Mouse (Mus musculus) liver, postnatal 0 days (tissue): ENCODE data around the gene Xrcc6. TPM values are rescaled to one million over a fixed set of nuclear protein-coding genes. Genes with fewer than 3 reads are reported as not detected.

Experiments used
- ATAC-seq: fragments of 200-750 bp; cut with Nextera tagmentation; 2 replicates; pipeline ENCODE4 v1.8.0; 2017; ENCODE audit warnings: mild to moderate bottlenecking, moderate library complexity
- DNase-seq: peaks from one replicate; pipeline ENCODE4 v3.0.0-alpha.2; 2016
- H3K27ac ChIP-seq: fragments of 300-500 bp; sonication (generic); 2 replicates; pipeline ENCODE4 v1.5.1; 2014; ENCODE audit warnings: antibody characterized with exemption, moderate library complexity, mild to moderate bottlenecking, low read depth
- H3K27me3 ChIP-seq: fragments of 300-500 bp; sonication (generic); 2 replicates; pipeline ENCODE4 v1.6.1; 2014; ENCODE audit warnings: low read length, control low read depth, mixed read lengths; ENCODE audit not compliant: insufficient read depth
- H3K36me3 ChIP-seq: fragments of 300-500 bp; sonication (generic); replicated peaks from 2 replicates; pipeline ENCODE4 v1.6.1; 2014; ENCODE audit warnings: mild to moderate bottlenecking, control low read depth, low read length, moderate library complexity, mixed read lengths; ENCODE audit not compliant: insufficient read depth
- H3K4me1 ChIP-seq: fragments of 300-500 bp; sonication (generic); 2 replicates; pipeline ENCODE4 v1.6.1; 2014; ENCODE audit warnings: antibody characterized with exemption, mild to moderate bottlenecking, control low read depth; ENCODE audit not compliant: insufficient read depth
- H3K4me2 ChIP-seq: fragments of 300-500 bp; sonication (generic); 2 replicates; pipeline ENCODE4 v1.6.1; 2014; ENCODE audit warnings: low read depth, mild to moderate bottlenecking, low read length, moderate library complexity, mixed read lengths
- H3K4me3 ChIP-seq: fragments of 300-500 bp; sonication (generic); 2 replicates; pipeline ENCODE4 v1.5.1; 2014; ENCODE audit warnings: low read depth, low read length
- H3K9ac ChIP-seq: fragments of 300-500 bp; sonication (generic); replicated peaks from 2 replicates; pipeline ENCODE4 v1.6.1; 2014; ENCODE audit warnings: mild to moderate bottlenecking, moderate library complexity
- H3K9me3 ChIP-seq: fragments of 300-500 bp; sonication (generic); 2 replicates; pipeline ENCODE4 v1.6.1; 2016; ENCODE audit warnings: mild to moderate bottlenecking, control low read depth, low read length, mixed read lengths
- CTCF ChIP-seq: sonication (generic); IDR thresholded peaks from 2 replicates; pipeline ENCODE4 v1.5.1; 2016; ENCODE audit warnings: antibody characterized with exemption, low read depth
- EP300 ChIP-seq: IDR thresholded peaks from 2 replicates; pipeline ENCODE4 v1.6.1; 2016; ENCODE audit warnings: antibody characterized with exemption, low read depth, mild to moderate bottlenecking
- WGBS: fragments of 180-500 bp; shearing (Covaris S2); extraction: QIAGEN DNeasy Blood & Tissue Kit; methylation state at CpG from one replicate; pipeline ENCODE4 v1.1.7; 2014; ENCODE audit not compliant: insufficient replicate concordance; 5-methylcytosine and 5-hydroxymethylcytosine counted together
- polyA plus RNA-seq: library from polyadenylated mRNA; unstranded; fragments of >200 nt; fragmentation: Nextera tagmentation; extraction: Ambion mirVana; gene quantifications from 2 replicates; pipeline ENCODE4 v1.2.1, GENCODE M21; 2015

Gene Xrcc6
- polyA plus RNA-seq, 1 experiment from 2014 or later = 27.8 TPM

DNA sequence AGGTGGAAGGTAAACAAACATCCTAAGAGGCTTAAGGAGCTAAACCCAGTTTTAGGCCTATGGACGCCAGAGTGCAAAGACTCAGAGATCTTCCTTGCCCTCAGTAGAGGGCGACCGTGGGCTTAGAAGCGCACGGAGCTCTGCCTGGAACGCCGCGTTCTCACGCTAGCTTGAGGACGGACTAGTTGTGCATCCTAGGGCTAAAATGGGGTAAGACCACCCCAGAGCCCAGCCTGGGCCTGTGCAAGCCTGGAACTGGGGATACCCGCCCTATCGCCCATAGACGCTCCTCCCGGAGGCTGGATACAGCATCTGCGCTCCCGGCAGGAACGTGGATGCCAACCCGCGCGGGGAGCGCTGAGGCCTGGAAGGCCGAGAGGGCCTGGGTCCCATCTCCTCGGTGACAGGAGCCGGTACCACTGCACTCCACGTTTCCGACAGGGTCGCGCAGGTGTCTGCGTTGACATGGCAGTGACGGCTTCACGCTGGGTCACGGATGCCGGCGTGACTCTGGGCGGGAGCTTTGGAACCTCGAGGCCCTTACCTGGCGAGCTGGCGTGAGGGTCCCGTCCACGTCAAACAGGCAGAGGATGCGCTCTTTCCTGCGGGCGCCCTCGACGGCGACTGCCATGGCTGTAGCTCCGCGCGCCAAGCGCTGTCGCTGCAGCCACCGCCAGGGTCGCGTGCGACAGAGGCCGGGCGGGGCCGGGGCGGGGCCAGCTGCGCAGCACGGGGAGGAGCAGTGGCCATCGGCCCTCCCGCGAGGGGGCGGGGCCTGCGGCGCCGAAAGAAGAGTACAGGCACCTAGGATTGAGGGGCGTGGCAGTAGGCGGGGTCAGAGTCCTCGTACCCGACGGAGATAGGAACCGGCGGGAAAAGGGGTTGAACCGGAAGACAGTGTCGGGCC is 27.2 kb upstream of the Xrcc6 start, which contains the start of gene Pmm1:
TSS of gene Pmm1 (minus strand) at position 760 of the 907 bp plus-strand sequence.
- peak within 1 kb of the TSS; percentile 99 for H3K4me2 ChIP-seq
- peak; percentile 100 for DNase-seq
- H3K27me3 ChIP-seq = 0 out of 2 replicates have a peak, but pooled peaks cover 4% of the 10 kb centered on the region
- H3K4me1 ChIP-seq = peaks cover 16% of the 10 kb centered on the region
- no peak for TF ChIP-seq EP300
- TF ChIP-seq CTCF = peak; percentile 91
- H3K27ac ChIP-seq = peak within 1 kb of the TSS; percentile 76
- peak within 1 kb of the TSS; percentile 77 for H3K9ac ChIP-seq
- no peaks in the 10 kb centered on the region for H3K9me3 ChIP-seq
- H3K4me3 ChIP-seq = peak within 1 kb of the TSS; percentile 67
- peak; percentile 98 for ATAC-seq
- no peaks in the 10 kb centered on the region for H3K36me3 ChIP-seq
- under 1% methylated on average over 71 of the region's 77 CpGs for WGBS

DNA sequence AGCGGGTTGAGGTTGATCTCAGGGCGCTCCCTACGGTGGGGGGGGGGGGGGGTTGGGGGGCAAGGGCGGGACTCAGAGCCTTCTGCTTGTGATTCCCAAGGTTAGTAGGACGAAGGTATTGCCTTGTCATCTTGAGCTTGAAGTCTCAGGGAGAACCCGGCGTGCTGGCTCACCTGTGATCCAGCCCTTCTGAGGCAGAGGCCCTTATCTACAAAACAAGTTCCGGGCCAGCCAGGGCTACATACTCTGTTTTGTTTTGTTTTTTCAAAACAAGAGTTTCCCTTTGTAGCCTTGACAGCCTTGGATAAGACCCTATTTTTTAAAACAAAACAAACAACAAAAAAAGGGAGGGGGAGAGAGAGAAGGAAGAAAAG is 26.6 kb upstream of the Xrcc6 start:
- Histone ChIP-seq H3K9me3 (no peaks in the 10 kb centered on the region), H3K27me3 (0 out of 2 replicates have a peak, but pooled peaks cover 4% of the 10 kb centered on the region), H3K9ac (peak overlapping the region; percentile 47; the same call in 1 of the 2 replicates), H3K4me3 (peak overlapping the region; percentile 67), H3K36me3 (no peaks in the 10 kb centered on the region), H3K4me2 (peak overlapping the region; percentile 99), H3K4me1 (peaks cover 16% of the 10 kb centered on the region), H3K27ac (peak overlapping the region; percentile 53; the same call in 1 of the 2 replicates)
- no peak for TF ChIP-seq CTCF
- no peak for TF ChIP-seq EP300
- WGBS = 3% methylated on average over 8 of the region's 8 CpGs
- DNase-seq (no peak), ATAC-seq (peak; percentile 52)

DNA sequence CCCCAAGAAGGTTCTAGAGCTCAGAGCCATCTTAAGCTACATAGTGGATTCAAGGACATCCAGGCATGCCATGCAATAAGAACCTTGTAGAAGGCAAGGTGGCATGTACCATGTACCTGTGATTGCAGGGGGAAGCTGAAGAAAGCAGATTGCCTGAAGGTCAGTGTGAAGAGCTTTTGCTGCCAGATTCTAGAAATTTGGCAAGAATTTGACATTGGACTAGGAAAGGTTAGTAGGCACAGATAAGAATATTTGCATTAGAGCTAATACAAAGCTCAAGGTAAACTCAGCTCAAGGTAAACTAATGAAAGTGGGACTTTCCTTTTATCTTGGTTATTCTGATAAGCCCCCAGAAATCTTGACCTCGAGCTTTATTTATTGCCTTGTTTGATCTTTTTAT is 23.4 kb upstream of the Xrcc6 start:
- Histone ChIP-seq H3K9me3 (no peaks in the 10 kb centered on the region), H3K4me2 (no peak overlapping the region), H3K27me3 (0 out of 2 replicates have a peak, but pooled peaks cover 8% of the 10 kb centered on the region), H3K4me1 (peaks cover 12% of the 10 kb centered on the region), H3K4me3 (no peak overlapping the region), H3K36me3 (no peaks in the 10 kb centered on the region), H3K9ac (no peak overlapping the region), H3K27ac (no peak overlapping the region)
- TF ChIP-seq EP300 (no peak), CTCF (no peak)
- DNase-seq (no peak), ATAC-seq (no peak)
- WGBS = 23% methylated on average over 1 of the region's 1 CpGs

DNA sequence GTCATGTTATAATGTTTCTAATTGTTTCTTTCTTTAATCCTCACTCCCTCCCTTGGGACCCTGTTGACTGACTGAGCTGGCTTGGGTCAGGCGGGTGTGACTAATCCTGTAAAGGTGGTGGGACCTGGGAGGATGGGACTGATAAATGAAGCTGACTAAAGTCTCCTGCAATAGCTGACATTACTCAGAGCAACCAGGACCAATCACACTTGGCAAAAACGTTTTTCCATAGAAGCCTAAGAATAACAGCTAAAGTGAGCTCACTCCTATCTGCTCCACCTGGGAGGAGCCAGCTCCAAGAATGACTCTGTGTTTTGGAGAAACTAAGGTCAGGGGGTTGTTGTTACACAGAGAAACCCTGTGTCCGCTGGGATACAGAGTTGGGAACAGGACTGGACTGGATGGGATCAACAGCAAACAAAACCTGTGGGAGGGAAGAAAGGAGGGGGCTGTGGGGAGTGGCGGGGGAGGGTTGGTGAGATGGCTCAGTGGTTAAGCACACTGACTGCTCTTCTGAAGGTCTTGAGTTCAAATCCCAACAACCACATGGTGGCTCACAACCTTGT is 22.6 kb upstream of the Xrcc6 start:
- Histone ChIP-seq H3K4me1 (peaks cover 6% of the 10 kb centered on the region), H3K36me3 (no peaks in the 10 kb centered on the region), H3K27ac (no peak overlapping the region), H3K27me3 (0 out of 2 replicates have a peak, but pooled peaks cover 8% of the 10 kb centered on the region), H3K9me3 (no peaks in the 10 kb centered on the region), H3K4me3 (no peak overlapping the region), H3K9ac (no peak overlapping the region), H3K4me2 (no peak overlapping the region)
- WGBS = 65% methylated on average over 4 of the region's 4 CpGs
- no peak for TF ChIP-seq CTCF
- no peak for TF ChIP-seq EP300
- no peak for ATAC-seq
- DNase-seq = no peak

DNA sequence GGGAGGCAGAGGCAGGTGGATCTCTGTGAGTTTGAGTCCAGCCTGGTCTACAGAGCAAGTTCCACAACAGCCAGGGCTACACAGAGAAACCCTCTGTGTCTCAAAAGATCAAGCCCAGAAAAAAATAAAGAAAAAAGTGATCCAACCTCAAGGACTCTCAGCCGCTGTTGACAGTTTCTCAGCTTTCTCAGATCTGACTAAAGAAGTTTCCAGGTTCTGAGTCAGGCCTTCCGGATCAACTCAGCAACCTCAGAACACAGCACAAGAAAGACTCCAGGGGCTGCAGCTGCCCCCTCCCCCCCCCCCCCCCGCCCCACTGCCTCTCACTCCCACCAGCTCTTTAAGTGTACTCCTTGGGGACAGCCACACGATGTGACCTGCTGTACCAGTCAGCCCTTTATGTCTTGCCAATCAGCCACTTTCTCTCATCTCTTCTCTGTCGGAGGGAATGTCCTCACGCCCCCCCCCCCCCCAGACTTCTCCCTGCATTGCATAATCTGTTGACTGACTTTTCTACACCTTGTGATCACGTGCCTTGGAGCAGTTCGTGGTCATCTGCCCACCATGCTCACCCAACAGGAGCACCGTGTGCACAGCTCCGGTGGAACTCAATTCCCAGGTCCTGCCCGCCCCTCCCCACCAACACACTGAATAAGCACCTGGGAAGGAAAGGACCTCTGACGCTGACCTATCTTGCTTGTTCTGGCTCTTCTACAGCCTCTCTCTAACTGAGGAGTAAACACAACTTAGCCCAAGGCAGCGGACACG is 21.4 kb upstream of the Xrcc6 start:
- DNase-seq (no peak), ATAC-seq (no peak)
- WGBS = 67% methylated on average over 11 of the region's 14 CpGs
- H3K4me2 ChIP-seq = no peak overlapping the region
- no peak for TF ChIP-seq CTCF
- no peak overlapping the region for H3K4me3 ChIP-seq
- no peak overlapping the region for H3K9ac ChIP-seq
- no peaks in the 10 kb centered on the region for H3K9me3 ChIP-seq
- H3K27me3 ChIP-seq = 0 out of 2 replicates have a peak, but pooled peaks cover 8% of the 10 kb centered on the region
- no peaks in the 10 kb centered on the region for H3K36me3 ChIP-seq
- no peak overlapping the region for H3K27ac ChIP-seq
- H3K4me1 ChIP-seq = no peaks in the 10 kb centered on the region

DNA sequence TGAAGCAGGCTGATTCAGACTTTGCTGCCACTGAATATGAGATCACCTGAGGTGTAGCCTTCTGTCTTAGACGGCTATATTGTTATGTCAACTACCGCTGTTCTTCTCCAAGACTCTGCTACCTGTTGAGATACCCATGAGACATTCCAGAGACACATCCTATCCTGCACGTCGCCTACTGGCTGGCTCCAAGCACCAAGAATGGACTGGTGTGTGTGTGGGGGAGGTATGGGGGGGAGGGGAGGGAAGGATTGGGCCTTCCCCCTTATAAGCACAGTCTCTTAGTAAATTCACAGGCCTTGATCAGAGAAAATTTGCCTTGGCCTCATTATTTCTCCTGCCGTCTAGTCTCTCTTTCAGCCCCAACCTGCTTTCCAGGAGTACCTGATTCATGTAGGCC is 19.8 kb upstream of the Xrcc6 start:
- Histone ChIP-seq H3K9ac (no peak overlapping the region), H3K36me3 (no peaks in the 10 kb centered on the region), H3K4me3 (no peak overlapping the region), H3K4me2 (no peak overlapping the region), H3K9me3 (no peaks in the 10 kb centered on the region), H3K27ac (no peak overlapping the region), H3K4me1 (no peaks in the 10 kb centered on the region), H3K27me3 (0 out of 2 replicates have a peak, but pooled peaks cover 5% of the 10 kb centered on the region)
- no peak for TF ChIP-seq EP300
- no peak for TF ChIP-seq CTCF
- DNase-seq (no peak), ATAC-seq (no peak)
- WGBS = 81% methylated on average over 5 of the region's 5 CpGs
